Mouse (Mus musculus): ENCODE data around the gene Gm10260. TPM values are rescaled to one million over a fixed set of nuclear protein-coding genes. Genes with fewer than 3 reads are reported as not detected.

Gene Gm10260
- total and polyA plus RNA-seq, 3 experiments, result 409 to 4,123 (median 3,111) TPM

DNA sequence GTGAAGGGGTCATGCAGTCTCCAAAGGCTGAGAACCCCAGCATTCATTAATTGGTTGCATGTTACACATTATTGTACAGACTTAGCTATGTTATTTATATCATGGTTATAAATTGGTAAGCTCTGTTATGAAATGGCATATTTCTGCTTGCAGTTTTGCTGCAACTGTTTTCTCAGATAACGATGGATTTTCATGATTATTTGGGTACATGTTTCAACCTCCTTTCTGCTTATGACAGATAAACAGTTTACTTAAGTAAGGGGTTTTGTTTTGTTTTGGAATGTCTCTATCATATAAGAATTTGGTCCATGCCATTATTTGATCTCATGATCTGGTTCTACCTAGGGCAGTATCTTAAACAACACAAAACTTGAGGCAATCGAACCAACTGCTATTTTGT lies 5.5 kb upstream of the Gm10260 start:
- DNase-seq (ENCODE audit: low read depth, low spot score), result no peak
- Histone ChIP-seq H3K4me3 (ENCODE audit: control insufficient read depth in 1 of 2, insufficient read depth in 1 of 2, low read depth in 2 of 2, low read length in 2 of 2) (no peak overlapping the region), H3K27me3 (ENCODE audit: control insufficient read depth in 1 of 2, insufficient read depth in 2 of 2, low read length in 2 of 2) (no peaks in the 10 kb centered on the region), H3K9ac (ENCODE audit: control insufficient read depth, low read depth, low read length, poor library complexity, severe bottlenecking) (no peak overlapping the region), H3K36me3 (ENCODE audit: control insufficient read depth in 1 of 2, insufficient read depth in 2 of 2, low read length in 2 of 2) (no peaks in the 10 kb centered on the region), H3K79me2 (ENCODE audit: control insufficient read depth, insufficient read depth, low read length, poor library complexity) (no peaks in the 10 kb centered on the region), H3K9me3 (replicated peaks; ENCODE audit: insufficient read depth, low read length) (no peaks in the 10 kb centered on the region), H3K4me1 (ENCODE audit: control insufficient read depth in 1 of 2, insufficient read depth in 2 of 2, low read length in 2 of 2) (no peaks in the 10 kb centered on the region), H3K27ac (ENCODE audit: control insufficient read depth, low read depth, low read length) (no peak overlapping the region)
- TF ChIP-seq EP300 (IDR thresholded peaks at IDR 0.05; ENCODE audit: low read depth in 1 of 2, low read length in 2 of 2), result peak; percentile 33 to 52; a peak in 2 of 4 replicates
- TF ChIP-seq MEF2A (IDR thresholded peaks at IDR 0.05; ENCODE audit: extremely low read depth, insufficient replicate concordance, low read depth, low read length, poor library complexity, severe bottlenecking), result no peak
- peak; percentile 62; the same call in 1 of the 2 replicates for TF ChIP-seq TCF12 (IDR thresholded peaks at IDR 0.05; ENCODE audit: low read depth, low read length)

DNA sequence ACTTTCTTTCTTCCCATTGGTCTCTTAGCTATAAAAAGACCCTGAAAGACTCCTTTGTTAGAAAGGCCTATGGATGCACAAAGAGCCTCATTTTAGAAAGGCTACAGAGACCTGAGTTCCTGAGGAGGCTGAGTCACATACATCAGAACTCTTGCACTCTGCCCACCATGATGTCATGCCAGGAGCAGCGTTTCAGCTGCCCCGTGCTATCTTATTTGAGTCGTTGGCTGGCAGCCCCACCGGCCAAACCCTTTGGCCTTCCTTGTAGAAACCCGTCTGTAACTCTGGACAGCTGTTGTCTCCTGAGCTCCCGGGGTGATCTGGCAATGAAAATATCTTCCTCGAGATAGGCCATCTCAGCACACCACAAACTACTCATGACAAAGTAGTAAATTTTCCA lies 3.6 kb upstream of the Gm10260 start:
- Histone ChIP-seq H3K36me3 (ENCODE audit: control insufficient read depth in 1 of 2, insufficient read depth in 2 of 2, low read length in 2 of 2) (no peaks in the 10 kb centered on the region), H3K9me3 (replicated peaks; ENCODE audit: insufficient read depth, low read length) (no peaks in the 10 kb centered on the region), H3K4me1 (ENCODE audit: control insufficient read depth in 1 of 2, insufficient read depth in 2 of 2, low read length in 2 of 2) (no peaks in the 10 kb centered on the region), H3K27ac (ENCODE audit: control insufficient read depth, low read depth, low read length) (no peak overlapping the region), H3K79me2 (ENCODE audit: control insufficient read depth, insufficient read depth, low read length, poor library complexity) (no peaks in the 10 kb centered on the region), H3K4me3 (ENCODE audit: control insufficient read depth in 1 of 2, insufficient read depth in 1 of 2, low read depth in 2 of 2, low read length in 2 of 2) (no peak overlapping the region), H3K9ac (ENCODE audit: control insufficient read depth, low read depth, low read length, poor library complexity, severe bottlenecking) (no peak overlapping the region), H3K27me3 (ENCODE audit: control insufficient read depth in 1 of 2, insufficient read depth in 2 of 2, low read length in 2 of 2) (no peaks in the 10 kb centered on the region)
- no peak for TF ChIP-seq NRF1 (IDR thresholded peaks at IDR 0.05; ENCODE audit: insufficient read depth, low read depth, low read length, poor library complexity, severe bottlenecking)
- no peak for TF ChIP-seq MAX (IDR thresholded peaks at IDR 0.05; ENCODE audit: low read length)
- DNase-seq (ENCODE audit: low read depth, low spot score), result no peak

DNA sequence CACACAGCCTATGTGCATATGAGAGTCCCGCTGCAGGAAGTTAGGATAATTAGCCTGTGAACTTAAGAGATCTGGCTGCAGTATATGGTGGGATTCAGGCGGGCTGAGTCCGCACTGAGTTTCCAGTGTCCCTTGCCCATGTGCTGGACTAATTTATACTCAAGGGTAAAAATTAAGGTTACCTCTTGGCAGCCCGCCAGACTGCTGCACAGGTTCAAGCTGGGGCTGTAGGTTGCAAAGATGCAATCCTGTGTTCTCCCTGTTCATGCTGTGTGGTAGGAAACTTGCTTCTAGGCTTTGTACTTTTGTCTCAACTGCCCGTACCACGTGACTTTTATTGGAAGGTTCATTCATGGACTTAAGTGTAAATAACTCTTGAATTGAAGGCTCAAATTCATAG lies 3.0 kb upstream of the Gm10260 start:
- no peaks in the 10 kb centered on the region for H3K36me3 ChIP-seq (ENCODE audit: control insufficient read depth in 1 of 2, insufficient read depth in 2 of 2, low read length in 2 of 2)
- no peak overlapping the region for H3K27ac ChIP-seq (ENCODE audit: control insufficient read depth, low read depth, low read length)
- H3K4me1 ChIP-seq (ENCODE audit: control insufficient read depth in 1 of 2, insufficient read depth in 2 of 2, low read length in 2 of 2), result no peaks in the 10 kb centered on the region
- DNase-seq (ENCODE audit: low read depth, low spot score), result no peak
- no peaks in the 10 kb centered on the region for H3K79me2 ChIP-seq (ENCODE audit: control insufficient read depth, insufficient read depth, low read length, poor library complexity)
- H3K9me3 ChIP-seq (replicated peaks; ENCODE audit: insufficient read depth, low read length), result no peaks in the 10 kb centered on the region
- H3K4me3 ChIP-seq (ENCODE audit: control insufficient read depth in 1 of 2, insufficient read depth in 1 of 2, low read depth in 2 of 2, low read length in 2 of 2), result no peak overlapping the region
- TF ChIP-seq POLR2AphosphoS5 (IDR thresholded peaks at IDR 0.05; ENCODE audit: borderline replicate concordance, low read depth, low read length), result no peak
- TF ChIP-seq TAL1 (IDR thresholded peaks at IDR 0.05; ENCODE audit: low read length), result no peak
- no peak for TF ChIP-seq ZKSCAN1 (IDR thresholded peaks at IDR 0.05; ENCODE audit: low read depth, low read length)
- TF ChIP-seq HCFC1 (IDR thresholded peaks at IDR 0.05; ENCODE audit: low read depth, low read length), result no peak
- TF ChIP-seq BHLHE40 (IDR thresholded peaks at IDR 0.05; ENCODE audit: borderline replicate concordance, low read depth, low read length), result no peak
- TF ChIP-seq POLR2AphosphoS2 (IDR thresholded peaks at IDR 0.05; ENCODE audit: low read length), result no peak
- TF ChIP-seq RAD21 (IDR thresholded peaks at IDR 0.05; ENCODE audit: low read depth, low read length), result no peak
- TF ChIP-seq MYC (IDR thresholded peaks at IDR 0.05; ENCODE audit: low read depth, low read length), result no peak
- TF ChIP-seq MAX (IDR thresholded peaks at IDR 0.05; ENCODE audit: low read length), result no peak
- TF ChIP-seq TCF12 (IDR thresholded peaks at IDR 0.05; ENCODE audit: low read depth, low read length), result no peak
- TF ChIP-seq TBP (IDR thresholded peaks at IDR 0.05; ENCODE audit: low read depth, low read length), result no peak
- TF ChIP-seq NRF1 (IDR thresholded peaks at IDR 0.05; ENCODE audit: insufficient read depth, low read depth, low read length, poor library complexity, severe bottlenecking), result no peak
- TF ChIP-seq EP300 (IDR thresholded peaks at IDR 0.05; ENCODE audit: low read depth in 1 of 2, low read length in 2 of 2), result no peak
- no peak for TF ChIP-seq ZNF384 (IDR thresholded peaks at IDR 0.05; ENCODE audit: low read depth, low read length)
- H3K9ac ChIP-seq (ENCODE audit: control insufficient read depth, low read depth, low read length, poor library complexity, severe bottlenecking), result no peak overlapping the region
- H3K27me3 ChIP-seq (ENCODE audit: control insufficient read depth in 1 of 2, insufficient read depth in 2 of 2, low read length in 2 of 2), result no peaks in the 10 kb centered on the region
